Mouse (Mus musculus) spleen, adult 12 weeks (tissue): Measurements from ENCODE around the gene Armh2.
"Not testable (repeated sequence)": the region's sequence is repeated elsewhere in the genome, so short reads cannot be mapped to it uniquely, and the experiment has no call there.

ENCODE experiments used
- DNase-seq: peaks from one replicate; pipeline ENCODE4 v3.0.0; 2022; ENCODE audit warnings: low spot score

The Armh2 gene

GRCm38 (mm10) chr13:24757820-24758564, 17.0 kb downstream of the Armh2 start:
- DNase-seq = no peak

GRCm38 (mm10) chr13:24759451-24759850, 18.4 kb downstream of the Armh2 start:
- no peak for DNase-seq

GRCm38 (mm10) chr13:24760351-24760870, 19.4 kb downstream of the Armh2 start:
- no peak for DNase-seq

GRCm38 (mm10) chr13:24761083-24761402, 20.0 kb downstream of the Armh2 start:
- no peak for DNase-seq

GRCm38 (mm10) chr13:24761403-24762227, 20.6 kb downstream of the Armh2 start, which contains the start of gene Gmnn:
Gmnn (minus strand) TSS chr13:24761923.
- DNase-seq = peak; percentile 93

GRCm38 (mm10) chr13:24762254-24762653, 21.2 kb downstream of the Armh2 start:
- DNase-seq = no peak

- DNase-seq = not testable (repeated sequence)
These were observed 26.8 kb downstream of the Armh2 start for GRCm38 (mm10) chr13:24767809-24768208.

GRCm38 (mm10) chr13:24771482-24771881, 30.4 kb downstream of the Armh2 start:
- DNase-seq = not testable (repeated sequence)

GRCm38 (mm10) chr13:24776146-24776844, 35.3 kb downstream of the Armh2 start:
- peak; percentile 39 for DNase-seq

GRCm38 (mm10) chr13:24778026-24778425, 37.0 kb downstream of the Armh2 start:
- no peak for DNase-seq

GRCm38 (mm10) chr13:24778706-24779380, 37.8 kb downstream of the Armh2 start:
- DNase-seq = no peak

- DNase-seq = no peak
These were observed 40.9 kb downstream of the Armh2 start for GRCm38 (mm10) chr13:24781916-24782315.

GRCm38 (mm10) chr13:24786014-24786490, 45.0 kb downstream of the Armh2 start:
- no peak for DNase-seq

- DNase-seq = no peak
These were observed 46.4 kb downstream of the Armh2 start for GRCm38 (mm10) chr13:24787477-24787876.

GRCm38 (mm10) chr13:24791349-24791748, 50.3 kb downstream of the Armh2 start:
- no peak for DNase-seq

- DNase-seq = no peak
These were observed 51.5 kb downstream of the Armh2 start for GRCm38 (mm10) chr13:24792411-24793045.
